Mouse (Mus musculus): ENCODE measurements around the gene Zfp523.

GRCm38 (mm10) chr17:28138685-28139084, 38.2 kb upstream of the Zfp523 start:
- no peak for TF ChIP-seq CTCF (IDR thresholded peaks at IDR 0.05; ENCODE audit: insufficient read depth, low read length)
- no peak for TF ChIP-seq POLR2A (IDR thresholded peaks at IDR 0.05; ENCODE audit: borderline replicate concordance, extremely low read depth, low read depth, low read length)
